Mouse (Mus musculus): ENCODE results near the gene Gimap1. TPM values are rescaled to one million over a fixed set of nuclear protein-coding genes. Genes with fewer than 3 reads are reported as not detected.

Gimap1 gene
- polyA plus RNA-seq (2017; shearing (Covaris generic)) = 363 TPM

GRCm38 (mm10) chr6:48738961-48739779 lies at the start of gene Gimap1:
Gimap1 (plus strand) TSS chr6:48739054.

GRCm38 (mm10) chr6:48718455-48718854 lies 20.4 kb upstream of the Gimap1 start, which contains the start of the genes Gm28053 and Gimap7:
Gm28053 (plus strand) TSS chr6:48718607.
Gimap7 (plus strand) TSS chr6:48718621.

GRCm38 (mm10) chr6:48745959-48746889 lies 7.4 kb downstream of the Gimap1 start, which contains the start of gene Gimap5:
Gimap5 (plus strand) TSS chr6:48746197.

GRCm38 (mm10) chr6:48770696-48771095 lies 31.8 kb downstream of the Gimap1 start, which contains the start of gene Gimap3:
Gimap3 (minus strand) TSS chr6:48770851.

Other genes with a start within 250 kb of the Gimap1 start
- gene Atp6v0e2, start 201.4 kb upstream of the Gimap1 start, polyA plus RNA-seq (2017; shearing (Covaris generic)) = 0.60 TPM
- gene Lrrc61, start 184.3 kb upstream of the Gimap1 start, polyA plus RNA-seq (2017; shearing (Covaris generic)) = 58.6 TPM
- 0.32 TPM for gene Rarres2, start 166.3 kb upstream of the Gimap1 start, polyA plus RNA-seq (2017; shearing (Covaris generic))
- gene Gm45021, start 149.4 kb upstream of the Gimap1 start, polyA plus RNA-seq (2017; shearing (Covaris generic)) = not detected
- 8.3 TPM for gene Repin1, start 145.2 kb upstream of the Gimap1 start, polyA plus RNA-seq (2017; shearing (Covaris generic))
- not detected for gene Gm44965, start 145.1 kb upstream of the Gimap1 start, polyA plus RNA-seq (2017; shearing (Covaris generic))
- 4.0 TPM for gene Zfp775, start 137.0 kb upstream of the Gimap1 start, polyA plus RNA-seq (2017; shearing (Covaris generic))
- 4.7 TPM for gene AI854703, start 112.3 kb upstream of the Gimap1 start, polyA plus RNA-seq (2017; shearing (Covaris generic))
- 221 TPM for gene Gimap8, start 91.8 kb upstream of the Gimap1 start, polyA plus RNA-seq (2017; shearing (Covaris generic))
- 328 TPM for gene Gimap9, start 62.9 kb upstream of the Gimap1 start, polyA plus RNA-seq (2017; shearing (Covaris generic))
- gene Gimap4, start 54.5 kb upstream of the Gimap1 start, polyA plus RNA-seq (2017; shearing (Covaris generic)) = 1,649 TPM
- 1,052 TPM for gene Gimap6, start 30.8 kb upstream of the Gimap1 start, polyA plus RNA-seq (2017; shearing (Covaris generic))
- gene Gm28053, start 20.4 kb upstream of the Gimap1 start, polyA plus RNA-seq (2017; shearing (Covaris generic)) = 35.7 TPM
- 547 TPM for gene Gimap7, start 20.4 kb upstream of the Gimap1 start, polyA plus RNA-seq (2017; shearing (Covaris generic))
- 234 TPM for gene Gimap5, start 7.1 kb downstream of the Gimap1 start, polyA plus RNA-seq (2017; shearing (Covaris generic))
- gene Gimap3, start 31.8 kb downstream of the Gimap1 start, polyA plus RNA-seq (2017; shearing (Covaris generic)) = 2,400 TPM
- gene Tmem176a, start 101.9 kb downstream of the Gimap1 start, polyA plus RNA-seq (2017; shearing (Covaris generic)) = 10.3 TPM
- gene Tmem176b, start 102.4 kb downstream of the Gimap1 start, polyA plus RNA-seq (2017; shearing (Covaris generic)) = 15.7 TPM
- gene Aoc1, start 133.8 kb downstream of the Gimap1 start, polyA plus RNA-seq (2017; shearing (Covaris generic)) = 0.35 TPM
- not detected for gene 1600015I10Rik, start 190.8 kb downstream of the Gimap1 start, polyA plus RNA-seq (2017; shearing (Covaris generic))
- gene Doxl2, start 235.9 kb downstream of the Gimap1 start, polyA plus RNA-seq (2017; shearing (Covaris generic)) = not detected
- not detected for gene Svs1, start 247.8 kb downstream of the Gimap1 start, polyA plus RNA-seq (2017; shearing (Covaris generic))